Mouse (Mus musculus) lung, embryonic 16.5 days (tissue): ENCODE results near the gene Pros1. TPM values are rescaled to one million over a fixed set of nuclear protein-coding genes. Genes with fewer than 3 reads are reported as not detected.
A peak's percentile ranks its signal among the peaks of the same experiment; 100 is the strongest.

ENCODE experiments used
- ATAC-seq: fragments of 200-750 bp; cut with Nextera tagmentation; 2 replicates; pipeline ENCODE4 v1.8.0; 2017; ENCODE audit warnings: low read depth, mild to moderate bottlenecking, moderate library complexity
- H3K27ac ChIP-seq: fragments of 300-500 bp; sonication (generic); 2 replicates; pipeline ENCODE4 v1.5.1; 2014; ENCODE audit warnings: mild to moderate bottlenecking, control low read depth, low read length
- H3K27me3 ChIP-seq: fragments of 300-500 bp; sonication (generic); 2 replicates; pipeline ENCODE4 v1.6.1; 2014; ENCODE audit warnings: low read depth, low read length, mixed read lengths; ENCODE audit not compliant: control insufficient read depth, insufficient read depth
- H3K36me3 ChIP-seq: fragments of 300-500 bp; sonication (generic); 2 replicates; pipeline ENCODE4 v1.6.1; 2014; ENCODE audit warnings: low read length; ENCODE audit not compliant: control insufficient read depth, insufficient read depth
- H3K4me1 ChIP-seq: fragments of 300-500 bp; sonication (generic); replicated peaks from 2 replicates; pipeline ENCODE4 v1.6.1; 2014; ENCODE audit warnings: low read length, mixed read lengths; ENCODE audit not compliant: control insufficient read depth, insufficient read depth
- H3K4me2 ChIP-seq: fragments of 300-500 bp; sonication (generic); 2 replicates; pipeline ENCODE4 v1.6.1; 2014; ENCODE audit warnings: low read depth, low read length, control low read depth
- H3K4me3 ChIP-seq: fragments of 300-500 bp; sonication (generic); 2 replicates; pipeline ENCODE4 v1.5.1; 2014; ENCODE audit warnings: mild to moderate bottlenecking, low read length, control low read depth
- H3K9ac ChIP-seq: fragments of 300-500 bp; sonication (generic); 2 replicates; pipeline ENCODE4 v1.6.1; 2014; ENCODE audit warnings: low read length, control low read depth
- H3K9me3 ChIP-seq: fragments of 300-500 bp; sonication (generic); 2 replicates; pipeline ENCODE4 v1.6.1; 2016; ENCODE audit warnings: low read length; ENCODE audit not compliant: control insufficient read depth
- WGBS: fragments of 180-500 bp; shearing (Covaris S2); extraction: QIAGEN DNeasy Blood & Tissue Kit; methylation state at CpG from one replicate; pipeline ENCODE4 v1.1.7; 2014; 5-methylcytosine and 5-hydroxymethylcytosine counted together
- polyA plus RNA-seq: library from polyadenylated mRNA; unstranded; fragments of >200 nt; fragmentation: Nextera tagmentation; extraction: Ambion mirVana; gene quantifications from 2 replicates; pipeline ENCODE4 v1.2.1, GENCODE M21; 2015

Pros1 gene
- polyA plus RNA-seq, 1 experiment from 2014 or later = 79.7 TPM

DNA sequence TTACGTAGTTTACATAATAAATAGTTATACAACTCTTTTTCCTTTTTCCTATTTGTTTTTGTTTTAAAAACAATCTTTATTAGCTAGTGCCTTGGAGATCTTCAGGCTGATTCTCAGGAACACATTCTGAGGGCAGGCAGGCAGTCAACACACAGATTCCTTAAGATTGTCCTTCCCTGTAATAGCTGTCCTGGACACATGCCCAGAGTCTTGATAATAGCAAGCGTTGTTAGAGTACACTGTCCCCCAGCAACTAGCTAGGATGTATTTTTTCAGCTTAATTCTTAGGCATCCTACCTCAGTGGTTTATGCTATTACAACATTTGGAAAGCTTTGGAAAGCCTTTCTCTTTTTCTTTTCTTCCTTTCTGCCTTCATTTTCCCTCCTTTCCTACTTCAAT is 58.1 kb downstream of the Pros1 start:
- Histone ChIP-seq H3K9me3 (no peaks in the 10 kb centered on the region), H3K9ac (no peak overlapping the region), H3K4me1 (0 out of 2 replicates have a peak, but pooled peaks cover 2% of the 10 kb centered on the region), H3K4me2 (no peak overlapping the region), H3K4me3 (no peak overlapping the region), H3K36me3 (no peaks in the 10 kb centered on the region), H3K27me3 (no peaks in the 10 kb centered on the region), H3K27ac (0 out of 2 replicates have a peak overlapping the region, but pooled peaks have one; percentile 43)
- peak; percentile 89 for ATAC-seq
- WGBS = 55% methylated on average over 2 of the region's 2 CpGs

GRCm38 (mm10) chr16:62915530-62915929 is 61.4 kb downstream of the Pros1 start:
- Histone ChIP-seq H3K4me1 (0 out of 2 replicates have a peak, but pooled peaks cover 2% of the 10 kb centered on the region), H3K9ac (no peak overlapping the region), H3K4me2 (no peak overlapping the region), H3K27ac (no peak overlapping the region), H3K4me3 (no peak overlapping the region), H3K27me3 (no peaks in the 10 kb centered on the region), H3K36me3 (no peaks in the 10 kb centered on the region), H3K9me3 (no peaks in the 10 kb centered on the region)
- WGBS = 82% methylated on average over 5 of the region's 5 CpGs
- no peak for ATAC-seq

DNA sequence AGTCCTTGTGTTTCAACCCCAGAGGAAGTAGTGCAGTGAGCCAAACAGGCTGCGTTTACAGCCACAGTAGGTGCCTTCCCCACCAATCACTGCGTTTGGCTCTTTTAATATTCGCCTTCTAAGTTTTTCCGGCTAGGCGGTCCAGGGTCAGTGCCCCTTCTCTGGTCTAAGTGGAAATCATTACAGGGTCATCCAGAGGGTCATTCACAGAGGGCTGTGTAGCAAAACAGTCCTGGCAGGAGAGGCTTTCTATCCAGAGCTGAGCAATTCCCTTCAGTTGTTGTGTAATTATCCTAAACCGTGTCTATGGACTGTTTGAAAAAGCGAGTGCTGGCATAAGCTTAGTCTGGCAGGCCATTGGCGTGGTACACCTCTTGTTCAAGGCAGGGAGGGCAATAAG is 68.1 kb downstream of the Pros1 start:
- ATAC-seq = peak; percentile 72
- Histone ChIP-seq H3K27me3 (no peaks in the 10 kb centered on the region), H3K36me3 (no peaks in the 10 kb centered on the region), H3K27ac (no peak overlapping the region), H3K4me1 (no peaks in the 10 kb centered on the region), H3K9me3 (no peaks in the 10 kb centered on the region), H3K4me3 (no peak overlapping the region), H3K4me2 (no peak overlapping the region), H3K9ac (no peak overlapping the region)
- 50% methylated on average over 8 of the region's 8 CpGs for WGBS

- no peaks in the 10 kb centered on the region for H3K4me1 ChIP-seq
These were observed 77.2 kb downstream of the Pros1 start for GRCm38 (mm10) chr16:62931341-62931740.

DNA sequence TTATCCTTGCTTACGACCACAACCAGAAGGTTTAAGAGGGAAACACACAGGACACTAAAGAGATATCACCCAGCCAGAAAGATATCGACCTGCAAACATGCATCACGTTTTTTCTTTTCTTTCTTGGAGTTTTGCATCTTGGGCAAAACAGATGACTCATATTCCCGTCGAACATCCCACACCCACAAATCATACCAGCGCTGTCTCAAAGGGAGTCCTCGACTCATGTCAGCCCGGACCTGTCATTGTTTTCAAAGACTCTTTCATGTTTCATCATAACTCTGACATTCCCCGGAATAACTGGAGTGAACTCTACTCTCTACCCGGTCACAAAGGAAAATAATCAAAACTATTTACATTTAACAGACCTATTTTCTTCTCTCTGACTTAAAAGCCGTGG is 82.2 kb downstream of the Pros1 start:
- Histone ChIP-seq H3K27me3 (no peaks in the 10 kb centered on the region), H3K9ac (no peak overlapping the region), H3K27ac (no peak overlapping the region), H3K9me3 (no peaks in the 10 kb centered on the region), H3K4me3 (no peak overlapping the region), H3K4me1 (no peaks in the 10 kb centered on the region), H3K36me3 (no peaks in the 10 kb centered on the region), H3K4me2 (no peak overlapping the region)
- ATAC-seq = no peak
- 45% methylated on average over 11 of the region's 11 CpGs for WGBS

More at GRCm38 (mm10) chr16:62931341-62931740, 77.2 kb downstream of the Pros1 start:
- ATAC-seq = no peak
- no peaks in the 10 kb centered on the region for H3K9me3 ChIP-seq
- H3K4me3 ChIP-seq = no peak overlapping the region
- H3K9ac ChIP-seq = no peak overlapping the region
- H3K36me3 ChIP-seq = peaks cover 8% of the 10 kb centered on the region
- 80% methylated on average over 6 of the region's 6 CpGs for WGBS
- H3K27me3 ChIP-seq = no peaks in the 10 kb centered on the region
- H3K4me2 ChIP-seq = no peak overlapping the region
- no peak overlapping the region for H3K27ac ChIP-seq

- no peaks in the 10 kb centered on the region for H3K4me1 ChIP-seq
- H3K27ac ChIP-seq = no peak overlapping the region
- no peak overlapping the region for H3K4me3 ChIP-seq
- no peaks in the 10 kb centered on the region for H3K27me3 ChIP-seq
- H3K9me3 ChIP-seq = no peaks in the 10 kb centered on the region
- no peaks in the 10 kb centered on the region for H3K36me3 ChIP-seq
- 0 out of 2 replicates have a peak overlapping the region, but pooled peaks have one; percentile 30 for H3K9ac ChIP-seq
- WGBS = 16% methylated on average over 16 of the region's 16 CpGs
- ATAC-seq = peak; percentile 80
- peak overlapping the region; percentile 34 for H3K4me2 ChIP-seq
These were observed 86.4 kb downstream of the Pros1 start for GRCm38 (mm10) chr16:62940388-62941003.

- H3K27ac ChIP-seq = no peak overlapping the region
- H3K4me3 ChIP-seq = no peak overlapping the region
- no peak for ATAC-seq
- H3K27me3 ChIP-seq = no peaks in the 10 kb centered on the region
- no peaks in the 10 kb centered on the region for H3K4me1 ChIP-seq
- no peak overlapping the region for H3K9ac ChIP-seq
- WGBS = 83% methylated on average over 10 of the region's 10 CpGs
- no peak overlapping the region for H3K4me2 ChIP-seq
- no peaks in the 10 kb centered on the region for H3K36me3 ChIP-seq
- no peaks in the 10 kb centered on the region for H3K9me3 ChIP-seq
These were observed 87.7 kb downstream of the Pros1 start for GRCm38 (mm10) chr16:62941763-62942162.

DNA sequence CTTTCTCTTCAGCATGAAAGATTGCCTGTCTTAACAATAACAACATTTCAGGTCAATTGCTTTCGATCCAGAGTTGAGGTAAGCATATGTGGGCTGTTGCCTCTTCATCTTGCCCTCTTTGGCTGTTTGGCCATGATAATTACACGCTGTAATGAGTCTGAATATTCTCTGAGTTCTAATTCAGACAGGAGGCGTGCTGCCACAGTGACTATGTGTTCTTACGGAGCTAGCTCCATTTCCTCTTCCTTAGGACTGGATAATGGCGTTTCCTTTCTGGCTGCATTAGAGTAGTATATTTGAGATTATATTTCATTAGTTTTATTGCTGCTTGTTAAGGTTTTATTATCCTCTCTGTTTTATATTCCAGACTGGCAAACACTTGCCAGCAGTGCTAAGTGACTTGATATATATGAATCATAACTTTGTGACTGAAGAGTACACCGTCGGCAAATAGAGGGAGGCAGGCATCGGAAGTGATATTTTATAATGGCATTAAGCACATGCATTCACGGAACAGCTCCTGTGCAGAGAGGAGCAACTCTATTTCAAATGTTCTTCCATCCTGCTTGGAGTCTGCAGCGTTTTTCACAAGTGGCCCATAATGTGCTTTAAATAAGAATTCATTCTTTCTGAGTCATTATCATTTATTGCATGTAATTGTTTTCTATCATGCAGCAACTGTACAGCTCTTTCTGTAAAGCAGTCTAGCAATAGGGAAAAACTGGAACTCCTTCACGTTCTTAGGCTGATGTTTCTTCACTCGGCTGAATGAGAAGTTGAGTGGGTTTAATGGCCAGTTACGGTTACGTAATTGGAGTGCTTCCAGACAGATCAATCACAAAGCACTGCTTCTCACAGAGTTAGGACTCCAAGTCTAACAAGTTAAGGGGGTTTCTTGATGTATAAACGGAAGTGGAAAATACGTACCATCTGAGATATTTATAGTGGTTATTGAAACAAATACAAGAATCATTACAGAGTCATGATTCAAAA is 88.6 kb downstream of the Pros1 start:
- 55% methylated on average over 16 of the region's 16 CpGs for WGBS
- Histone ChIP-seq H3K9me3 (no peaks in the 10 kb centered on the region), H3K4me1 (no peaks in the 10 kb centered on the region), H3K27me3 (no peaks in the 10 kb centered on the region), H3K4me3 (no peak overlapping the region), H3K9ac (no peak overlapping the region), H3K36me3 (no peaks in the 10 kb centered on the region), H3K27ac (no peak overlapping the region), H3K4me2 (no peak overlapping the region)
- ATAC-seq = peak; percentile 49; the same call in 1 of the 2 replicates

DNA sequence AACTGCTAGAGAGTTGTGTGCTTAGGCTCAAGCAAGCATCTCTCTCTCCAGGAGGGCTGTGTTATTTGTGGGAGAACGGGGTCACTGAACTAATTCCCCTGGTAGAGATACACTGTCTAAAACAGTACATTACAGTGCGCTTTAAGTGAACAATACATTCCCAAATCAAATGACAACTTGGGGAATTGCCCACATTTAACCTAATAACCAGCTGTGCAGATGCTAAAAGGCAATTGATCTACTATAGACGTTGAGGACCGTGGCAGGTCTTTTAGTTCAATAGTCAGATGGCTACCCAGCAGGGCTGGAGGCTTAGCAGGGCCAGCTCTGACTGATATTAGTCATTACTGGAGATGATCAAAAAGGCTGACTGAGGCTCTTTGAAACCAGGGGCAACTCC is 104.4 kb downstream of the Pros1 start:
- Histone ChIP-seq H3K4me3 (no peak overlapping the region), H3K27ac (no peak overlapping the region), H3K9ac (no peak overlapping the region), H3K4me2 (no peak overlapping the region), H3K27me3 (no peaks in the 10 kb centered on the region), H3K4me1 (no peaks in the 10 kb centered on the region), H3K9me3 (no peaks in the 10 kb centered on the region), H3K36me3 (no peaks in the 10 kb centered on the region)
- ATAC-seq = no peak
- WGBS = 75% methylated on average over 4 of the region's 4 CpGs
